Mouse (Mus musculus) MEL (cell line): ENCODE measurements around the gene Siae. TPM values are rescaled to one million over a fixed set of nuclear protein-coding genes. Genes with fewer than 3 reads are reported as not detected.

Source experiments
- DNase-seq: peaks from one replicate; pipeline ENCODE4 v3.0.0; 2011; ENCODE audit warnings: low read depth, low spot score
- H3K27ac ChIP-seq: 2 replicates; pipeline ENCODE4 v1.5.1; 2012; ENCODE audit warnings: low read depth, mild to moderate bottlenecking, control low read depth, low read length, moderate library complexity; ENCODE audit not compliant: control insufficient read depth
- H3K27me3 ChIP-seq, 2 experiments: fragments of 150-350 bp in 1 of 2; sonication (generic) in 1 of 2; 2 replicates each; pipeline ENCODE4 v1.6.1; 2012; ENCODE audit warnings: low read length in 2 of 2, mild to moderate bottlenecking in 2 of 2, improper control_type of control experiment in 1 of 2, moderate library complexity in 1 of 2; ENCODE audit not compliant: insufficient read depth in 2 of 2, control insufficient read depth in 1 of 2
- H3K36me3 ChIP-seq, 2 experiments: 2 replicates each; pipeline ENCODE4 v1.6.1; 2012 to 2014; ENCODE audit warnings: low read length in 2 of 2, improper control_type of control experiment in 1 of 2, inconsistent platforms in 1 of 2, mild to moderate bottlenecking in 1 of 2; ENCODE audit not compliant: insufficient read depth in 2 of 2, control insufficient read depth in 1 of 2
- H3K4me1 ChIP-seq, 2 experiments: fragments of 150-350 bp in 1 of 2; sonication (generic) in 1 of 2; 2 replicates each; pipeline ENCODE4 v1.6.1; 2012; ENCODE audit warnings: low read length in 2 of 2, improper control_type of control experiment in 1 of 2, mild to moderate bottlenecking in 1 of 2; ENCODE audit not compliant: insufficient read depth in 2 of 2, control insufficient read depth in 1 of 2
- H3K4me3 ChIP-seq, 2 experiments: fragments of 150-350 bp in 1 of 2; sonication (generic) in 1 of 2; 2 replicates each; pipeline ENCODE4 v1.5.1; 2012; ENCODE audit warnings: low read depth in 2 of 2, low read length in 2 of 2, mild to moderate bottlenecking in 2 of 2, moderate library complexity in 2 of 2, control low read depth in 1 of 2, improper control_type of control experiment in 1 of 2; ENCODE audit not compliant: control insufficient read depth in 1 of 2, insufficient read depth in 1 of 2
- H3K79me2 ChIP-seq: 2 replicates; pipeline ENCODE4 v1.6.1; 2012; ENCODE audit warnings: mild to moderate bottlenecking, low read length, moderate library complexity; ENCODE audit not compliant: control insufficient read depth, poor library complexity, insufficient read depth
- H3K9ac ChIP-seq: 2 replicates; pipeline ENCODE4 v1.6.1; 2012; ENCODE audit warnings: low read depth, mild to moderate bottlenecking, control low read depth, low read length, moderate library complexity; ENCODE audit not compliant: control insufficient read depth, poor library complexity, severe bottlenecking
- H3K9me3 ChIP-seq: fragments of 150-350 bp; sonication (generic); replicated peaks from 2 replicates; pipeline ENCODE4 v1.6.1; 2012; ENCODE audit warnings: mild to moderate bottlenecking, low read length, improper control_type of control experiment, moderate library complexity; ENCODE audit not compliant: insufficient read depth
- BHLHE40 ChIP-seq: IDR thresholded peaks from 2 replicates; pipeline ENCODE4 v1.6.1; 2012; ENCODE audit warnings: low read depth, mild to moderate bottlenecking, inconsistent platforms, low read length, improper control_type of control experiment, borderline replicate concordance
- CTCF ChIP-seq, 3 experiments: IDR thresholded peaks in 2 of 3; conservative IDR thresholded peaks in 1 of 3; 2 replicates each; pipeline ENCODE4 v1.5.1; 2011 to 2012; ENCODE audit warnings: low read length in 3 of 3, low read depth in 2 of 3, mild to moderate bottlenecking in 2 of 3, improper control_type of control experiment in 1 of 3, inconsistent platforms in 1 of 3, mixed read lengths in 1 of 3, moderate library complexity in 1 of 3; ENCODE audit not compliant: control insufficient read depth in 1 of 3, insufficient read depth in 1 of 3, poor library complexity in 1 of 3, severe bottlenecking in 1 of 3
- E2F4 ChIP-seq: IDR thresholded peaks from 2 replicates; pipeline ENCODE4 v1.6.1; 2011; ENCODE audit warnings: low read depth, low read length, improper control_type of control experiment, borderline replicate concordance
- GABPA ChIP-seq: IDR thresholded peaks from 2 replicates; pipeline ENCODE4 v1.6.1; 2012; ENCODE audit warnings: low read depth, mild to moderate bottlenecking, inconsistent platforms, low read length, improper control_type of control experiment, moderate library complexity
- JUND ChIP-seq: IDR thresholded peaks from 2 replicates; pipeline ENCODE4 v1.6.1; 2011; ENCODE audit warnings: low read depth, mild to moderate bottlenecking, improper control_type of control experiment, low read length
- MAZ ChIP-seq: IDR thresholded peaks from 2 replicates; pipeline ENCODE4 v1.6.1; 2012; ENCODE audit warnings: low read depth, mild to moderate bottlenecking, inconsistent platforms, low read length, improper control_type of control experiment
- MXI1 ChIP-seq: IDR thresholded peaks from 2 replicates; pipeline ENCODE4 v1.6.1; 2011; ENCODE audit warnings: mild to moderate bottlenecking, low read depth, low read length, improper control_type of control experiment
- MYC ChIP-seq: IDR thresholded peaks from 2 replicates; pipeline ENCODE4 v1.6.1; 2011; ENCODE audit warnings: low read depth, mild to moderate bottlenecking, low read length, improper control_type of control experiment, moderate library complexity
- NELFE ChIP-seq: IDR thresholded peaks from 2 replicates; pipeline ENCODE4 v1.6.1; 2011; ENCODE audit warnings: low read depth, low read length, improper control_type of control experiment
- NRF1 ChIP-seq: IDR thresholded peaks from 2 replicates; pipeline ENCODE4 v1.6.1; 2014; ENCODE audit warnings: low read depth, mild to moderate bottlenecking, inconsistent platforms, low read length, improper control_type of control experiment, moderate library complexity; ENCODE audit not compliant: poor library complexity, insufficient read depth, severe bottlenecking
- POLR2AphosphoS2 ChIP-seq: IDR thresholded peaks from 2 replicates; pipeline ENCODE4 v1.6.1; 2011; ENCODE audit warnings: low read length, improper control_type of control experiment
- RCOR1 ChIP-seq: IDR thresholded peaks from 2 replicates; pipeline ENCODE4 v1.6.1; 2012; ENCODE audit warnings: low read depth, mild to moderate bottlenecking, inconsistent platforms, low read length, improper control_type of control experiment
- SMC3 ChIP-seq: IDR thresholded peaks from 2 replicates; pipeline ENCODE4 v1.6.1; 2011; ENCODE audit warnings: low read depth, low read length, improper control_type of control experiment
- TAL1 ChIP-seq: IDR thresholded peaks from 2 replicates; pipeline ENCODE4 v1.6.1; 2012; ENCODE audit warnings: mild to moderate bottlenecking, inconsistent platforms, low read length, moderate library complexity, mixed read lengths
- TCF12 ChIP-seq: IDR thresholded peaks from 2 replicates; pipeline ENCODE4 v1.6.1; 2014; ENCODE audit warnings: low read depth, mild to moderate bottlenecking, inconsistent platforms, low read length, improper control_type of control experiment, moderate library complexity
- UBTF ChIP-seq: IDR thresholded peaks from 2 replicates; pipeline ENCODE4 v1.6.1; 2012; ENCODE audit warnings: low read depth, mild to moderate bottlenecking, inconsistent platforms, low read length, improper control_type of control experiment, moderate library complexity, borderline replicate concordance; ENCODE audit not compliant: insufficient read depth
- USF1 ChIP-seq: IDR thresholded peaks from 2 replicates; pipeline ENCODE4 v1.6.1; 2014; ENCODE audit warnings: low read depth, mild to moderate bottlenecking, inconsistent platforms, low read length, improper control_type of control experiment, moderate library complexity
- ZC3H11A ChIP-seq: IDR thresholded peaks from 2 replicates; pipeline ENCODE4 v1.6.1; 2012; ENCODE audit warnings: low read depth, mild to moderate bottlenecking, inconsistent platforms, low read length, improper control_type of control experiment
- ZKSCAN1 ChIP-seq: IDR thresholded peaks from 2 replicates; pipeline ENCODE4 v1.6.1; 2012; ENCODE audit warnings: low read depth, mild to moderate bottlenecking, inconsistent platforms, low read length, improper control_type of control experiment, moderate library complexity
- polyA plus RNA-seq, 2 experiments: library from polyadenylated mRNA; stranded (reverse) in 1 of 2; unstranded in 1 of 2; fragments of >175 nt in 1 of 2; fragments of >200 nt in 1 of 2; gene quantifications; 2 replicates each; pipeline versions ENCODE4 v1.2.1 to v1.2.4; 2012; ENCODE audit warnings: low replicate concordance in 2 of 2, low read depth in 1 of 2; ENCODE audit not compliant: insufficient read length in 2 of 2, insufficient read depth in 1 of 2, missing spikeins in 1 of 2
- total RNA-seq: library from RNA; depleted of rRNA; stranded (reverse); fragments of 300-350 nt; gene quantifications from 2 replicates; pipeline ENCODE4 v1.2.3, GENCODE M21; 2012

Siae gene
- total and polyA plus RNA-seq, 3 experiments = 4.9 to 9.2 TPM; not detected in 1

GRCm38 (mm10) chr9:37650639-37651038 is 95.1 kb downstream of the Siae start:
- no peak for TF ChIP-seq UBTF
- no peak for TF ChIP-seq BHLHE40
- no peak for TF ChIP-seq E2F4
- no peak for TF ChIP-seq MXI1
- TF ChIP-seq USF1 = no peak
- TF ChIP-seq GABPA = no peak
- TF ChIP-seq POLR2AphosphoS2 = no peak
- TF ChIP-seq ZC3H11A = no peak
- TF ChIP-seq ZKSCAN1 = no peak
- TF ChIP-seq MYC = no peak
- TF ChIP-seq TCF12 = no peak
- TF ChIP-seq CTCF (IDR thresholded peaks at IDR 0.05 in 2 of 3, conservative IDR thresholded peaks at IDR 0.05 in 1 of 3; ENCODE audit: control insufficient read depth in 1 of 3, insufficient read depth in 1 of 3, low read depth in 2 of 3, low read length in 3 of 3, poor library complexity in 1 of 3, severe bottlenecking in 1 of 3) = no peak
- no peak for TF ChIP-seq MAZ
- H3K27ac ChIP-seq = no peak overlapping the region
- DNase-seq = no peak
- H3K4me3 ChIP-seq = no peak overlapping the region
- no peaks in the 10 kb centered on the region for H3K9me3 ChIP-seq
- H3K79me2 ChIP-seq = 0 out of 2 replicates have a peak, but pooled peaks cover 3% of the 10 kb centered on the region
- no peaks in the 10 kb centered on the region for H3K27me3 ChIP-seq
- no peak overlapping the region for H3K9ac ChIP-seq
- H3K4me1 ChIP-seq = peaks cover 0 to 4% of the 10 kb centered on the region in 2 experiments; a peak in 1 of 4 replicates
- H3K36me3 ChIP-seq = peaks cover 2 to 30% of the 10 kb centered on the region in 2 experiments; a peak in 3 of 4 replicates

- peaks cover 17% of the 10 kb centered on the region for H3K79me2 ChIP-seq
- H3K36me3 ChIP-seq = peaks cover 12 to 30% of the 10 kb centered on the region in 2 experiments
- H3K4me3 ChIP-seq = no peak overlapping the region
- H3K9ac ChIP-seq = no peak overlapping the region
- no peak overlapping the region for H3K27ac ChIP-seq
- no peaks in the 10 kb centered on the region for H3K27me3 ChIP-seq
- no peak for DNase-seq
- H3K9me3 ChIP-seq = no peaks in the 10 kb centered on the region
- TF ChIP-seq TAL1 (no peak), SMC3 (no peak), BHLHE40 (no peak), NELFE (no peak), MAZ (no peak), NRF1 (no peak), JUND (no peak), RCOR1 (no peak)
- peaks cover 4 to 6% of the 10 kb centered on the region in 2 experiments; a peak in 3 of 4 replicates for H3K4me1 ChIP-seq
Observed at GRCm38 (mm10) chr9:37653836-37654235, 98.3 kb downstream of the Siae start.
